Comparison of ENCODE assay signal across 10 mouse cellular contexts in genomic region chr6:85512056-85512440, GRCm38 (mm10). TPM values are rescaled to one million over a fixed set of nuclear protein-coding genes. Genes with fewer than 3 reads are reported as not detected.
DNase-seq lines count a peak whose midpoint lies in the region; ATAC-seq and TF ChIP-seq lines count a peak whose summit lies in the region.
"Had no signal": no experiment of that assay in that cellular context is flagged by ENCODE, and none has a peak within 500 bp of the region (broad histone marks: within the 10 kb centered on the region; RNA-seq: fewer than 3 reads in every experiment).

No protein-coding gene starts in this region.

- peak overlapping the region; percentile 55 for H3K4me3 ChIP-seq in cerebellum, adult 2 months (replicated peaks; ENCODE audit: insufficient read depth, low read depth, low read length)
- H3K4me3 ChIP-seq in lung, postnatal 0 days (ENCODE audit: low read depth, low read length) = 0 out of 2 replicates have a peak overlapping the region, but pooled peaks have one; percentile 2
- peak overlapping the region; percentile 36 for H3K4me3 ChIP-seq in intestine, embryonic 16.5 days (ENCODE audit: low read length)
- peak overlapping the region; percentile 42 for H3K4me3 ChIP-seq in stomach, embryonic 14.5 days (ENCODE audit: low read depth, low read length)

- H3K4me2 ChIP-seq in lung, postnatal 0 days (replicated peaks; ENCODE audit: low read depth, low read length) = peak overlapping the region; percentile 11; the same call in 1 of the 2 replicates
- peak overlapping the region; percentile 44 for H3K4me2 ChIP-seq in intestine, embryonic 16.5 days (ENCODE audit: low read depth, low read length)
- peak overlapping the region; percentile 36 for H3K4me2 ChIP-seq in stomach, embryonic 14.5 days (replicated peaks; ENCODE audit: low read depth, low read length)

- peaks cover 15% of the 10 kb centered on the region; the same call in 1 of the 2 replicates for H3K4me1 ChIP-seq in cerebellum, adult 2 months (ENCODE audit: control insufficient read depth, insufficient read depth, low read length)
- H3K4me1 ChIP-seq in lung, postnatal 0 days (ENCODE audit: insufficient read depth, low read depth, low read length) = no peaks in the 10 kb centered on the region
- peaks cover 20% of the 10 kb centered on the region for H3K4me1 ChIP-seq in intestine, embryonic 16.5 days (ENCODE audit: control insufficient read depth, insufficient read depth, low read length)
- H3K4me1 ChIP-seq in stomach, embryonic 14.5 days (ENCODE audit: control insufficient read depth, insufficient read depth, low read length) = peaks cover 12% of the 10 kb centered on the region

- no peak for TF ChIP-seq EP300 in lung, postnatal 0 days (IDR thresholded peaks at IDR 0.05)

- no peak overlapping the region for H3K27ac ChIP-seq in cerebellum, adult 2 months (ENCODE audit: insufficient read depth, low read length)
- H3K27ac ChIP-seq in lung, postnatal 0 days (ENCODE audit: low read length) = no peak overlapping the region
- no peak overlapping the region for H3K27ac ChIP-seq in intestine, embryonic 16.5 days (ENCODE audit: low read length)
- no peak overlapping the region for H3K27ac ChIP-seq in stomach, embryonic 14.5 days (ENCODE audit: low read length)

- H3K9me3 ChIP-seq in lung, postnatal 0 days (ENCODE audit: low read length) = no peaks in the 10 kb centered on the region
- H3K9me3 ChIP-seq in intestine, embryonic 16.5 days (ENCODE audit: control insufficient read depth, low read length) = no peaks in the 10 kb centered on the region
- H3K9me3 ChIP-seq in stomach, embryonic 14.5 days (ENCODE audit: control insufficient read depth, low read depth, low read length) = no peaks in the 10 kb centered on the region

- H3K9ac ChIP-seq in lung, postnatal 0 days (replicated peaks; ENCODE audit: low read depth) = no peak overlapping the region
- H3K9ac ChIP-seq in intestine, embryonic 16.5 days (ENCODE audit: low read depth, low read length) = no peak overlapping the region
- no peak overlapping the region for H3K9ac ChIP-seq in stomach, embryonic 14.5 days (replicated peaks; ENCODE audit: low read depth, low read length)

- no peaks in the 10 kb centered on the region for H3K36me3 ChIP-seq in lung, postnatal 0 days (ENCODE audit: insufficient read depth, low read length)
- no peaks in the 10 kb centered on the region for H3K36me3 ChIP-seq in intestine, embryonic 16.5 days (ENCODE audit: control insufficient read depth, insufficient read depth, low read length)
- no peaks in the 10 kb centered on the region for H3K36me3 ChIP-seq in stomach, embryonic 14.5 days (ENCODE audit: control insufficient read depth, insufficient read depth, low read length)

- 6% methylated on average over 36 of the region's 36 CpGs for WGBS in cerebellum, adult 2 months
- 2% methylated on average over 24 of the region's 36 CpGs for WGBS in lung, postnatal 0 days
- WGBS in intestine, embryonic 16.5 days = under 1% methylated on average over 35 of the region's 36 CpGs
- WGBS in stomach, embryonic 14.5 days = under 1% methylated on average over 36 of the region's 36 CpGs

- no peaks in the 10 kb centered on the region for H3K27me3 ChIP-seq in cerebellum, adult 2 months (ENCODE audit: control insufficient read depth, insufficient read depth, low read length)
- peaks cover 41% of the 10 kb centered on the region for H3K27me3 ChIP-seq in lung, postnatal 0 days (replicated peaks; ENCODE audit: insufficient read depth, low read length)
- peaks cover 61% of the 10 kb centered on the region for H3K27me3 ChIP-seq in intestine, embryonic 16.5 days (replicated peaks; ENCODE audit: control insufficient read depth, insufficient read depth, low read length)
- H3K27me3 ChIP-seq in stomach, embryonic 14.5 days (ENCODE audit: control insufficient read depth, insufficient read depth, low read length) = peaks cover 48% of the 10 kb centered on the region

- no peak for TF ChIP-seq POLR2A in cerebellum, adult 2 months (IDR thresholded peaks at IDR 0.05; ENCODE audit: borderline replicate concordance, insufficient read depth, low read length)

- no peak for TF ChIP-seq CTCF in cerebellum, adult 2 months (IDR thresholded peaks at IDR 0.05; ENCODE audit: borderline replicate concordance, insufficient read depth, low read depth, low read length)
- no peak for TF ChIP-seq CTCF in lung, postnatal 0 days (IDR thresholded peaks at IDR 0.05)

- DNase-seq in cerebellum, adult 2 months = peak in 1 of 2 experiments; percentile 45
- DNase-seq in cerebellum, adult 9-10 months = no peak
- no peak for DNase-seq in lung, postnatal 0 days (ENCODE audit: low spot score)
- DNase-seq in lung, postnatal 25 days (ENCODE audit: low spot score) = no peak
- DNase-seq in gastrocnemius, adult 18-20 months (ENCODE audit: low spot score) = no peak
- DNase-seq in spleen, adult 12 weeks (ENCODE audit: low spot score) = no peak

- ATAC-seq in lung, postnatal 0 days = no peak
- no peak for ATAC-seq in intestine, embryonic 16.5 days
- ATAC-seq in stomach, embryonic 14.5 days (ENCODE audit: insufficient number of reproducible peaks, insufficient read depth, low FRiP score, low read depth) = no peak

RNA-seq across cellular contexts. Expression of gene Egr4, which starts 1.3 kb away (rescaled TPM):
- 8.3 and 9.8 TPM in 2 replicates for polyA plus RNA-seq in cerebellum, adult 2 months (2012; rRNA removed)
- polyA plus RNA-seq in lung, postnatal 0 days (2015; fragmentation: Nextera tagmentation; extraction: Ambion mirVana) = not detected in 2 replicates
- not detected in 2 replicates for polyA plus RNA-seq in intestine, embryonic 16.5 days (2015; fragmentation: Nextera tagmentation; extraction: Ambion mirVana)
- polyA plus RNA-seq in stomach, embryonic 14.5 days (2014; fragmentation: Nextera tagmentation; extraction: Ambion mirVana) = not detected in 2 replicates
- total RNA-seq in gastrocnemius, adult 18-20 months (2021) = not detected
- total RNA-seq: adrenal gland, adult 8-10 months had no signal
- polyA plus RNA-seq: lung, adult 2 months had no signal

RNA-seq across cellular contexts. Expression of gene Fbxo41, which starts 9.3 kb away (rescaled TPM):
- polyA plus RNA-seq in cerebellum, adult 2 months (2012; rRNA removed) = 32.9 and 33.8 TPM in 2 replicates
- polyA plus RNA-seq in lung, postnatal 0 days (2015; fragmentation: Nextera tagmentation; extraction: Ambion mirVana) = 0.02 TPM in 1 of 2 replicates, not detected in the other
- polyA plus RNA-seq in intestine, embryonic 16.5 days (2015; fragmentation: Nextera tagmentation; extraction: Ambion mirVana) = 0.12 and 0.16 TPM in 2 replicates
- polyA plus RNA-seq in stomach, embryonic 14.5 days (2014; fragmentation: Nextera tagmentation; extraction: Ambion mirVana) = 0.36 and 0.42 TPM in 2 replicates
- not detected for total RNA-seq in gastrocnemius, adult 18-20 months (2021)

Comparison
In these comparisons a context has a peak if more than half of its experiments do, and no peak if none do; other contexts are left out.
1. H3K4me3 ChIP-seq: peak in every context shown above with its lines; median percentile 55 in cerebellum, adult 2 months; 42 in stomach, embryonic 14.5 days; 36 in intestine, embryonic 16.5 days; 2 in lung, postnatal 0 days.
2. RNA of gene Fbxo41, which starts 9.3 kb away (polyA plus RNA-seq): 32.9 to 33.8 TPM in cerebellum, adult 2 months; 0.36 to 0.42 TPM in stomach, embryonic 14.5 days, 0.12 to 0.16 TPM in intestine, embryonic 16.5 days and 0.02 TPM in lung, postnatal 0 days; every median in the first group is over 10 times any median in the second.
3. Peak in every context shown above with its lines, with median percentiles within 50 percentile points of each other: H3K4me2 ChIP-seq.